In the genomic region with DNA sequence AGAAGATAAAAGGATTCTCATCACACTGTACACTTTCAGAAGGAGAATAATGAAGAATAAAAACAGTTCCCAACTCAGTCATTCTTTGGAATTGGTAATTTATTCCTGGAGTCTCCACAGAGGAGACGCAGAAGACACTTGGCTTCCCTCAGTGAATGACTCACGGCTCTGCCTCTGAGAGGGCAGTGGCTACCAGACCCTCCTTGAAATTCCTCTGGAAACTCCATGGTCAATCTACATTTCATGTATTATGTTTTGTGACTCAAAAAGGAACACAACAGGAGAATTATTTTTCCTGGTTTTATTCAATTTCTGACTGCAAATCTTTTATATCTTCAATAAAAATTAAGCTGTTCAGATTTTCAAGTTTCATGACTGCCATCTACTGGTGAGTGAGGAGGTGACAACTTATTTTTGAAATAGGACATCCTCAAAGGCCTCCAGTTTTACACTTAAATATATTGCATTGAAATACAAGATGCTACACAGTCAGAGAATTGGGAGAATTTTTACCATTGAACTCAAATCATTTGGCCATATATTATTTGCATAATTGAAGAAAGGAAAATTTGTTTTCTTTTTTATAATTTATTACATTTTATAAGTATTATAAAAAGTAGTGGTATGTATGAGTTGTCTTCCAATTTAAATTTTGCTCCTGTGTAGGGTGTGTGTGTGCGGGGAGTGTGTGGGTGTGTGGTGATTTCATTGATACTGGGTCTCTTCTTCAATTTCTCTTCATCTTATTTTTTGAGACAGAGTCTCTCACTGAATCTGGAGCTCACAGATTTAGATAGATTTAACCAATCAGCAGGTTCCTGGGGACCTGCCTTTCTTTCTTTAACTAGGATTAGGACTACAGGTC, we compare ENCODE assay signal across 9 mouse cellular contexts.
DNase-seq lines count a peak whose midpoint lies in the region; ATAC-seq and TF ChIP-seq lines count a peak whose summit lies in the region.
"Had no signal": no experiment of that assay in that cellular context is flagged by ENCODE, and none has a peak within 500 bp of the region (broad histone marks: within the 10 kb centered on the region; RNA-seq: fewer than 3 reads in every experiment).

No protein-coding gene starts in this region.

- H3K27ac ChIP-seq in MEL (ENCODE audit: control insufficient read depth, low read depth, low read length), result no peak overlapping the region
- H3K27ac ChIP-seq: embryonic facial prominence, embryonic 12.5 days; stomach, embryonic 15.5 days had no signal

- DNase-seq in layer of hippocampus, adult 11-12 months (ENCODE audit: low spot score), result peak; percentile 50
- no peak for DNase-seq in layer of hippocampus, postnatal 10 days (ENCODE audit: low spot score in 2 of 2)
- peak; percentile 43 for DNase-seq in MEL (ENCODE audit: low read depth, low spot score)
- peak; percentile 68 for DNase-seq in cerebellum, adult 9-10 months
- no peak for DNase-seq in T-cell, adult 2 months (ENCODE audit: low spot score)
- DNase-seq in heart, adult 11 months, result no peak

- TF ChIP-seq RAD21 in MEL (IDR thresholded peaks at IDR 0.05; ENCODE audit: low read depth, low read length), result peak; percentile 73

- no peaks in the 10 kb centered on the region for H3K36me3 ChIP-seq in MEL (ENCODE audit: control insufficient read depth in 1 of 2, insufficient read depth in 2 of 2, low read length in 2 of 2)
- H3K36me3 ChIP-seq: embryonic facial prominence, embryonic 12.5 days; stomach, embryonic 15.5 days had no signal

- peak; percentile 38 to 69 (median 42) for TF ChIP-seq CTCF in MEL (IDR thresholded peaks at IDR 0.05 in 2 of 3, conservative IDR thresholded peaks at IDR 0.05 in 1 of 3; ENCODE audit: control insufficient read depth in 1 of 3, insufficient read depth in 1 of 3, low read depth in 2 of 3, low read length in 3 of 3, poor library complexity in 1 of 3, severe bottlenecking in 1 of 3)

- no peak for TF ChIP-seq EP300 in MEL (IDR thresholded peaks at IDR 0.05; ENCODE audit: low read depth in 1 of 2, low read length in 2 of 2)

- ATAC-seq in megakaryocyte progenitor cell, adult 5-6 weeks (replicated peaks; ENCODE audit: poor library complexity), result peak; percentile 70

- no peaks in the 10 kb centered on the region for H3K79me2 ChIP-seq in MEL (ENCODE audit: control insufficient read depth, insufficient read depth, low read length, poor library complexity)

- no peaks in the 10 kb centered on the region for H3K27me3 ChIP-seq in MEL (ENCODE audit: control insufficient read depth in 1 of 2, insufficient read depth in 2 of 2, low read length in 2 of 2)
- H3K27me3 ChIP-seq: embryonic facial prominence, embryonic 12.5 days; stomach, embryonic 15.5 days had no signal

- H3K4me1 ChIP-seq in MEL (ENCODE audit: control insufficient read depth in 1 of 2, insufficient read depth in 2 of 2, low read length in 2 of 2), result no peaks in the 10 kb centered on the region
- H3K4me1 ChIP-seq: embryonic facial prominence, embryonic 12.5 days; stomach, embryonic 15.5 days had no signal

- H3K9ac ChIP-seq in MEL (ENCODE audit: control insufficient read depth, low read depth, low read length, poor library complexity, severe bottlenecking), result no peak overlapping the region
- H3K9ac ChIP-seq: embryonic facial prominence, embryonic 12.5 days; stomach, embryonic 15.5 days had no signal

- no peak for TF ChIP-seq POLR2A in MEL (IDR thresholded peaks at IDR 0.05; ENCODE audit: control insufficient read depth in 1 of 2, insufficient read depth in 1 of 2, low read depth in 1 of 2, low read length in 2 of 2, poor library complexity in 1 of 2)

- no peaks in the 10 kb centered on the region for H3K9me3 ChIP-seq in MEL (replicated peaks; ENCODE audit: insufficient read depth, low read length)
- H3K9me3 ChIP-seq: embryonic facial prominence, embryonic 12.5 days; stomach, embryonic 15.5 days had no signal

- H3K4me3 ChIP-seq in MEL (ENCODE audit: control insufficient read depth in 1 of 2, insufficient read depth in 1 of 2, low read depth in 2 of 2, low read length in 2 of 2), result no peak overlapping the region
- H3K4me3 ChIP-seq: embryonic facial prominence, embryonic 12.5 days; stomach, embryonic 15.5 days had no signal

TF ChIP-seq in MEL, 35 proteins besides CTCF, POLR2A, EP300 and RAD21:
- TF ChIP-seq TAL1 (IDR thresholded peaks at IDR 0.05; ENCODE audit: low read length), result no peak
- TF ChIP-seq SMC3 (IDR thresholded peaks at IDR 0.05; ENCODE audit: low read depth, low read length), result peak; percentile 56
- peak; percentile 17; the same call in 1 of the 2 replicates for TF ChIP-seq ZC3H11A (IDR thresholded peaks at IDR 0.05; ENCODE audit: low read depth, low read length)

Comparison
In these comparisons a context has a peak if more than half of its experiments do, and no peak if none do; other contexts are left out.
1. DNase-seq: peak in layer of hippocampus, adult 11-12 months (single experiment), MEL (single experiment) and cerebellum, adult 9-10 months (single experiment); none in layer of hippocampus, postnatal 10 days (0 of 2), T-cell, adult 2 months (single experiment) and heart, adult 11 months (single experiment).